Mouse (Mus musculus): ENCODE measurements at regions not wholly inside any gene's neighbourhood (a gene's known extent, or its start where the extent isn't known, plus 50 kb on each side); places are given as distances from the start of the nearest gene placed in this dataset.

GRCm38 (mm10) chr2:95448897-95449296, 869.1 kb upstream of the Lrrc4c start:
- TF ChIP-seq CTCF (IDR thresholded peaks at IDR 0.05; ENCODE audit: low read depth) (no peak), EP300 (IDR thresholded peaks at IDR 0.05; ENCODE audit: low read depth) (no peak)
